Mouse (Mus musculus) lung, postnatal 0 days (tissue): ENCODE measurements around the gene Vps50.

Source experiments
- CTCF ChIP-seq: IDR thresholded peaks from 2 replicates; pipeline ENCODE4 v1.5.1; 2016; ENCODE audit warnings: antibody characterized with exemption, mild to moderate bottlenecking
- EP300 ChIP-seq: IDR thresholded peaks from 2 replicates; pipeline ENCODE4 v1.6.1; 2016; ENCODE audit warnings: antibody characterized with exemption, mild to moderate bottlenecking, control low read depth

- TF ChIP-seq CTCF, result no peak
- TF ChIP-seq EP300, result no peak
These were observed 30.0 kb downstream of the Vps50 start for GRCm38 (mm10) chr6:3528198-3528597.
